Mouse (Mus musculus) erythroblast, embryonic 14.5 days (primary cell): Measurements from ENCODE around the gene Tmem165. TPM values are rescaled to one million over a fixed set of nuclear protein-coding genes. Genes with fewer than 3 reads are reported as not detected.

ENCODE experiments used
- H3K27me3 ChIP-seq: 2 replicates; pipeline ENCODE4 v1.6.1; 2012; ENCODE audit warnings: inconsistent platforms; ENCODE audit not compliant: control insufficient read depth
- H3K36me3 ChIP-seq: 2 replicates; pipeline ENCODE4 v1.6.1; 2012; ENCODE audit warnings: mild to moderate bottlenecking, inconsistent platforms; ENCODE audit not compliant: control insufficient read depth
- H3K4me1 ChIP-seq: 2 replicates; pipeline ENCODE4 v1.6.1; 2012; ENCODE audit warnings: inconsistent platforms; ENCODE audit not compliant: control insufficient read depth
- H3K4me3 ChIP-seq: replicated peaks from 2 replicates; pipeline ENCODE3; 2012; ENCODE audit warnings: moderate library complexity, mild to moderate bottlenecking, inconsistent platforms
- H3K9me3 ChIP-seq: 2 replicates; pipeline ENCODE4 v1.6.1; 2012; ENCODE audit warnings: low read length, inconsistent platforms, mixed read lengths; ENCODE audit not compliant: control insufficient read depth
- GATA1 ChIP-seq: IDR thresholded peaks from 2 replicates; pipeline ENCODE4 v1.6.1; 2012; ENCODE audit warnings: low read length, inconsistent platforms, mixed read lengths
- TAL1 ChIP-seq: IDR thresholded peaks from 3 replicates; pipeline ENCODE4 v1.6.1; 2012; ENCODE audit warnings: low read length, inconsistent platforms, mixed read lengths
- polyA plus RNA-seq: library from polyadenylated mRNA; stranded (reverse); fragments of >175 nt; gene quantifications from 2 replicates; pipeline ENCODE4 v1.2.3, GENCODE M21; 2012

Tmem165 gene
- polyA plus RNA-seq, 1 experiment: 4.6 TPM

DNA sequence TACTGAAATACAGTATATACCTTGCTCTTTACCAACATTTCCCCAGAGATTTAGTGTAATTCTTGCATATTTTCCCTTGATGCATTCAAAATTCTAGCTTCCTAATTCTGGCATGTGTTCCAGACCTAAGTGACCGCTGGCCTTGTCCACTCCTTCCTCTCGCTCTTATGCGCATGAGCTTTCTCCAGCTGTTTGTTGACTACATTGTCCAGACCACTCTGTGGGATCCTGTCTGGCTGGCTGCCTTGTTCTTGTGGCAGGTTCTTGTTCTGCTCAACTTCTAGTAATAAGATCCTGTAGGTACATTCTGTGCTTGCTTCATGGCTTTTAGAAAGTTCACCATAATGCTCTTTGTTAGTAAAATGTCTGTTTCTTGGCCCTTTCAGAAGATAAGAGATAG, 19.5 kb downstream of the Tmem165 start:
- H3K4me1 ChIP-seq: no peaks in the 10 kb centered on the region
- no peaks in the 10 kb centered on the region for H3K27me3 ChIP-seq
- no peak overlapping the region for H3K4me3 ChIP-seq
- H3K36me3 ChIP-seq: peaks cover 91% of the 10 kb centered on the region
- TF ChIP-seq TAL1 (no peak), GATA1 (no peak)
- no peaks in the 10 kb centered on the region for H3K9me3 ChIP-seq

DNA sequence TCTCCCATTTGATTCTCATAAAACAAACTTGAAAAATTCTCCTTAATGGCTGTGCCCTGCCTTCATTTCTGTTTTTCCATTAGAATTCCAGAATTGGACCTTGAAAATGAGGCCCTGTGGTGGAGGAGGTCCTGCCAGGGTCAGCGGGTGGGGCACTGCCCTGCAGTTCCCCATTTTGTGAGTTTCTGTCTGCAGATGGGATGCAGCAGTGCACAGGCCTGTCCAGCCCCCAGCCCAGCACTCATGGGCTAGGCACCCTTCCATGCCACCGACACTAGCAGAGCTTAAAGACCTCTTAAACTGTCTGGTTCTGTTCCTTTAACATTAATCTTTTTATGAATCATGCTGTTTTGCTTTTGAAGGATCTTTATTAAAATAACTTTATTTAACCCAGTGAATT, 22.2 kb downstream of the Tmem165 start:
- peaks cover 95% of the 10 kb centered on the region for H3K36me3 ChIP-seq
- no peak for TF ChIP-seq TAL1
- no peak for TF ChIP-seq GATA1
- H3K9me3 ChIP-seq: no peaks in the 10 kb centered on the region
- no peaks in the 10 kb centered on the region for H3K27me3 ChIP-seq
- H3K4me3 ChIP-seq: no peak overlapping the region
- H3K4me1 ChIP-seq: no peaks in the 10 kb centered on the region

DNA sequence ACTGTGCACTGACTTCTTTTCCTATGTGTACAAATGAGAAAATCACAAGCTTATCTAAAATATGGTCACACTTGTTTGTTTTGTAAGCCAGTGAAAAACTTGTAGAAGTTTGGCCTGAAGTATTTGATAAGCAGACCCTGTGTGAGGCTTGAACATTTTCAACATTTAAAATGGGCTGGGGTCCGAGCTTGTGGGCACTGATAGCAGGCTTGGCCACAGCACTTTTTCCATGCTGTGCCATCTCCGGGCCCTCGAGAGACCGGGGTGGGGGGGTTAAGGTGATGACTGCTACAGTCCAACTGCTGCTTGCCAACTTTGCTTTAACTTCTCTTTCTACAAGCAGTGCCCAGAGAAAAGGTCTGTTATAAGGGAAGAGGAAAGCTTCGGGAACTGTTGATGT, 24.4 kb downstream of the Tmem165 start:
- Histone ChIP-seq H3K4me3 (no peak overlapping the region), H3K36me3 (peaks cover 86% of the 10 kb centered on the region), H3K4me1 (no peaks in the 10 kb centered on the region), H3K9me3 (no peaks in the 10 kb centered on the region), H3K27me3 (no peaks in the 10 kb centered on the region)
- TF ChIP-seq TAL1 (no peak), GATA1 (no peak)

DNA sequence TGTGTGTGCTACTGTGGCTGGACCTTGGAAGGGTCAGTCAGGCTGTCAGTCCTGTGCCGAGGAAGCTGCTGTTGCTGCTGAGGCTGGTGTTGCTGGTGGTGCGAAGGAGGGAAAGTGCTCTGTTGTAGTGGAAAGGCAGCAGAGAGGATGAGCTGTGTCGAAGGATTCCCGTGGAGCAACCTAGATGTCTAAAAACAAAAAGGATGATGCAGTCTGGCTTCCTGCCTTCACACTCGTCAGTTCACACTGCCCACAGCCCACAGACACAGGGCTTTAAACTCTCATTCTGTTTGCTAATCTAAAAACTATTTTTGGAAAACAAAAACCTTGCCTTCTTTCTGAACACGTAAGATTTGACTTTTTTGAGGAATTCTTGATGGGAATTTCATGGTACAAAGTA, 33.0 kb downstream of the Tmem165 start:
- Histone ChIP-seq H3K4me1 (peaks cover 8% of the 10 kb centered on the region), H3K27me3 (no peaks in the 10 kb centered on the region), H3K4me3 (no peak overlapping the region), H3K9me3 (no peaks in the 10 kb centered on the region), H3K36me3 (peaks cover 25% of the 10 kb centered on the region)
- no peak for TF ChIP-seq GATA1
- TF ChIP-seq TAL1: no peak

DNA sequence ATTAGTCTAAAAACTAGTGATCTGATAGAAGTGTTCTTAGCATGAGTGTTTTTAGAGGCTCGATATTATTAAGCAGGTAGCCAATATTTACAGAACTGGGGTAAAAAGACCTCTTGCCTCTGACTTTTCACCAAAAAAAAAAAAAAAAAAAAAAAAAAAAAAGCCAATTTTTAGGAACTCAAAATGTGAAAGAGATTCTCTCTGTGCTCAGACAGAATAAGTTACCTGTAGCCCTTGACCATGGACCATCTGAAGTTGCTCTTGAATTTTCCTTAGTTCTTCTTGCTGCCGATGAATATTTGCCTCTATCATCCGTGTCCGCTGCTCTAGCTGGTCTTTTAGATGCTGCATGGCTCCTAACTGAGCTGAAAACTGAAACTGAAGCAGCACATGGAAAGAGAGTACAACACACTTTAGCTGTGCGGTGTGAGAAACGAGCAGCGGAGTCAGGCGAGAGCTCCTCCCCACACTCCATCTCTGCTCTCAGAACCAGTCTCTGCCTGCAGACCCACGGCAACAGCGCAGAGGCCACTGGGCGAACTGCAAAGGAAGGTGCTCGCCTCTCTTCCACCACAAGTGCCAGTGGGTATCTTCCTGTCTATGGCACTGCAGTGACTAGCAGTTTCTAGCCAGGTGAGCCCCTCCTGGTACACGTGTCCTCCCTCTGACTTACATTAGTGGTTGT, 47.6 kb downstream of the Tmem165 start:
- no peaks in the 10 kb centered on the region for H3K9me3 ChIP-seq
- TF ChIP-seq TAL1 (no peak; the same call in 2 of the 3 replicates), GATA1 (no peak)
- H3K4me1 ChIP-seq: no peaks in the 10 kb centered on the region
- peaks cover 31% of the 10 kb centered on the region for H3K36me3 ChIP-seq
- no peak overlapping the region for H3K4me3 ChIP-seq
- H3K27me3 ChIP-seq: no peaks in the 10 kb centered on the region

DNA sequence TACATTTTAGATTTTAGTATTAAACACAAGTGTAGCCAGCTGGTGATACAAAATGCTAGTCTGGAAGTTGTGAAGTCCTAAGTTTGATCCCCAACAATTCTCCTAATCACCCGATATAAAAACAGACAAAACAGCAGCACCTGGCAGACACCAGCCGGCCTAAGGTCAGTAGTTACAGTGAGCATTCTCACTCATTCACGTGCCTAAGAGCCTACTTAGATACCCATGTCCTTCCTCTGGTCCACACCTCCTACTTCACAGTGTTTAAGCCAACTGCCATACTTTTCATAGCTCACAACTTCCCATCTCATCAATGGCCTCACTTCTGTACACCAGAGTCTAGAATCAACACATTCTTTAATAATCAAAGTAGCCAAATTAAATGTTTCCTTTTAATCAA, 59.6 kb downstream of the Tmem165 start:
- Histone ChIP-seq H3K36me3 (peaks cover 11% of the 10 kb centered on the region), H3K9me3 (no peaks in the 10 kb centered on the region), H3K4me1 (no peaks in the 10 kb centered on the region), H3K27me3 (no peaks in the 10 kb centered on the region), H3K4me3 (no peak overlapping the region)
- TF ChIP-seq GATA1 (no peak), TAL1 (no peak)

DNA sequence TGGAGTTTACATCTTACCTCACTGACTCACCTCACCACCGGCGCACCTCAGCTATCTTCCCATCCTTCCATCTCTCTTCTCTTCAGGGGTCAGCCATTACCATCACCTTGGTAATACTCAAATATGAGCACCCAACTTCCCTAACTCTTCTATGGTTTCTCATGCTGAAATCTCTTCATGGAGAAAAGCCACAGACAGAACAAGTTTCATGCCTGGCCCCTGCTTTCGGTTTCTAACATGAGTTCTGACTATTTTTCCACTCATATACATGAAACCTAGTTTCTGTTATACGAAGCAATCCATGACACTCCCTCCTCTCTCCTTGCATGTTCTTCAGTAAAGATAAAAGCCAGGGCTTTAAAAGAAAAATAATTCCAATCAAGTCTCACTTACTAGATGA, 60.2 kb downstream of the Tmem165 start:
- Histone ChIP-seq H3K4me1 (no peaks in the 10 kb centered on the region), H3K36me3 (peaks cover 13% of the 10 kb centered on the region), H3K4me3 (no peak overlapping the region), H3K9me3 (no peaks in the 10 kb centered on the region), H3K27me3 (no peaks in the 10 kb centered on the region)
- TF ChIP-seq TAL1 (no peak), GATA1 (no peak)

DNA sequence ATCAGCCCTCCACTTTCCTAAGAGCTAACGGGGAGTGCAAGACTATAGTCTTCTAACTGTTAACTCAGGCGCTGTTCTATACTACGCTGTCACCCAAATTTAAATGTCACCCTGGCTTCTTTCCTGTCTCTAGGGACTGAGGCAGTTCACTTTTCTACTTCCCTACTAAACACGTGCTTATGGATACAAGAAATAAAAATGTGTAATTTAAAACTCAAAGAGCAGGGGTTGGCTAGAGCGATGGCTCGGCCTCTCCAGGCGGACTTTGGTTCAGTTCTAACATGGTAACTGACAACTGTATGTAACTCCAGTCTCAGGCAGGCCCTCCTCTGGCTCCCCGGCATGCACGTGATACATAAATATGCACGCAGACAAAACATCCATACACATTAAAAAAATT, 60.8 kb downstream of the Tmem165 start:
- H3K9me3 ChIP-seq: no peaks in the 10 kb centered on the region
- TF ChIP-seq GATA1: no peak
- no peak for TF ChIP-seq TAL1

DNA sequence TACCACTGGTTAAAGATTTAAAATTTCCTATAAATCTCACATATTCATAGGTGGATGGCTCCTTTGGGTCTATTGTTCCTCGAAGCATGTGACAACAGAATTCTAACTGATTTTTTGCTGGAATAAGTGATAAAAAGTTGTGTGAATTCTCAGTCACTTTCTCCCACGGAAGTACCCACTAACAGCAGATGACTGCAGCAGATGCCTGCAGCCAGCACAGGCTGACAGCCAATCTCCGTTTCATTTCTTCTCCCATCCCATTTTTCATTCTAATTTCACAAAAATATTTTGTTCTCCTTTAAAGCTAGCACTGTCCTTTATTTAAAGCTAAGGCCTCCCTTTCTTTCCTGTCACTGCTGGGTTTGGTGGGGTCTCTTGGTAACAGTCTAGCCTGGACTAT, 61.7 kb downstream of the Tmem165 start:
- TF ChIP-seq TAL1: no peak
- TF ChIP-seq GATA1: no peak

More for the DNA sequence above, 60.8 kb downstream of the Tmem165 start:
- no peak overlapping the region for H3K4me3 ChIP-seq
- peaks cover 13% of the 10 kb centered on the region for H3K36me3 ChIP-seq
- no peaks in the 10 kb centered on the region for H3K27me3 ChIP-seq
- H3K4me1 ChIP-seq: no peaks in the 10 kb centered on the region

DNA sequence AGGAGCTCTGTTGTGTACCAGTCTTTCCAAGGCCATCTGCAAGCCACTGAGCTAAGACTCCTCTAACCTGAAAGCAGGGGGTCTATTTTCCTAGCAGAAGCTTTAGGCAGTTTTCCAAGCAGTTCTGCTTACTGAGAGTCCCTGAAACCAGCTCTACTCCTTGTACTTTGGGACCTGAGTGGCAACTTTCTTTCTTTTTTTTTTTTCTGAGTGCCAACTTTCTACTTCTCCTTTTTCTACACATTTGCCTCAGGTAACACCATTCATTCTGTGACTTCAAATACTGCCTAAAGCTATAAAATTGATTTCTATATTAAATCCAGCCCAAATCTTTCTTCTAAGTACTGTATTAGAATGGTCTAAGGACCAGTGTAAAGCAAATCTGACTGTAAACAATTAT, 62.9 kb downstream of the Tmem165 start:
- no peaks in the 10 kb centered on the region for H3K9me3 ChIP-seq
- H3K4me1 ChIP-seq: no peaks in the 10 kb centered on the region
- H3K27me3 ChIP-seq: no peaks in the 10 kb centered on the region
- peaks cover 8% of the 10 kb centered on the region for H3K36me3 ChIP-seq
- H3K4me3 ChIP-seq: no peak overlapping the region
- no peak for TF ChIP-seq TAL1
- no peak for TF ChIP-seq GATA1

More for the DNA sequence above, 61.7 kb downstream of the Tmem165 start:
- Histone ChIP-seq H3K27me3 (no peaks in the 10 kb centered on the region), H3K4me3 (no peak overlapping the region), H3K4me1 (no peaks in the 10 kb centered on the region), H3K36me3 (peaks cover 8% of the 10 kb centered on the region), H3K9me3 (no peaks in the 10 kb centered on the region)
